Mouse (Mus musculus): ENCODE measurements around the gene Hoxa6.

- TF ChIP-seq CTCF (IDR thresholded peaks at IDR 0.05; ENCODE audit: low read depth, low read length) (no peak), POLR2A (IDR thresholded peaks at IDR 0.05; ENCODE audit: extremely low read depth, insufficient read depth, low read length) (no peak)
These were observed 47.0 kb downstream of the Hoxa6 start for GRCm38 (mm10) chr6:52161336-52162092.
